Mouse (Mus musculus) liver, embryonic 16.5 days (tissue): ENCODE measurements around the gene Gzmk. TPM values are rescaled to one million over a fixed set of nuclear protein-coding genes. Genes with fewer than 3 reads are reported as not detected.

Source experiments
- ATAC-seq: fragments of 200-750 bp; cut with Nextera tagmentation; 2 replicates; pipeline ENCODE4 v1.8.0; 2017; ENCODE audit warnings: low read depth, mild to moderate bottlenecking, moderate number of reproducible peaks, moderate library complexity
- H3K27ac ChIP-seq: fragments of 300-500 bp; sonication (generic); 2 replicates; pipeline ENCODE4 v1.5.1; 2014; ENCODE audit warnings: mild to moderate bottlenecking, low read length
- H3K27me3 ChIP-seq: fragments of 300-500 bp; sonication (generic); 2 replicates; pipeline ENCODE4 v1.6.1; 2014; ENCODE audit warnings: low read depth, low read length, mixed read lengths; ENCODE audit not compliant: control insufficient read depth, insufficient read depth
- H3K36me3 ChIP-seq: fragments of 300-500 bp; sonication (generic); 2 replicates; pipeline ENCODE4 v1.6.1; 2014; ENCODE audit warnings: mild to moderate bottlenecking; ENCODE audit not compliant: control insufficient read depth, insufficient read depth
- H3K4me1 ChIP-seq: fragments of 300-500 bp; sonication (generic); 2 replicates; pipeline ENCODE4 v1.6.1; 2014; ENCODE audit warnings: low read depth, low read length, mixed read lengths; ENCODE audit not compliant: control insufficient read depth
- H3K4me2 ChIP-seq: fragments of 300-500 bp; sonication (generic); 2 replicates; pipeline ENCODE4 v1.6.1; 2014; ENCODE audit warnings: low read depth, low read length, mixed read lengths
- H3K4me3 ChIP-seq: fragments of 300-500 bp; sonication (generic); 2 replicates; pipeline ENCODE4 v1.5.1; 2014; ENCODE audit warnings: low read depth, mild to moderate bottlenecking, low read length
- H3K9ac ChIP-seq: fragments of 300-500 bp; sonication (generic); 2 replicates; pipeline ENCODE4 v1.6.1; 2014; ENCODE audit warnings: low read depth, low read length
- H3K9me3 ChIP-seq: fragments of 300-500 bp; sonication (generic); replicated peaks from 2 replicates; pipeline ENCODE4 v1.6.1; 2016; ENCODE audit warnings: low read length; ENCODE audit not compliant: control insufficient read depth
- WGBS: fragments of 180-500 bp; shearing (Covaris S2); extraction: QIAGEN DNeasy Blood & Tissue Kit; methylation state at CpG from one replicate; pipeline ENCODE4 v1.1.7; 2014; ENCODE audit not compliant: insufficient replicate concordance; 5-methylcytosine and 5-hydroxymethylcytosine counted together
- polyA plus RNA-seq: library from polyadenylated mRNA; unstranded; fragments of >200 nt; fragmentation: Nextera tagmentation; extraction: Ambion mirVana; gene quantifications from 2 replicates; pipeline ENCODE4 v1.2.1, GENCODE M21; 2015

The Gzmk gene
- polyA plus RNA-seq, 1 experiment from 2014 or later = not detected

GRCm38 (mm10) chr13:113139597-113139996 is 86.1 kb downstream of the Gzmk start:
- H3K4me3 ChIP-seq = no peak overlapping the region
- 76% methylated on average over 1 of the region's 1 CpGs for WGBS
- no peaks in the 10 kb centered on the region for H3K27me3 ChIP-seq
- ATAC-seq = no peak
- no peak overlapping the region for H3K27ac ChIP-seq
- H3K4me2 ChIP-seq = no peak overlapping the region
- no peaks in the 10 kb centered on the region for H3K4me1 ChIP-seq
- no peaks in the 10 kb centered on the region for H3K9me3 ChIP-seq
- no peaks in the 10 kb centered on the region for H3K36me3 ChIP-seq
- H3K9ac ChIP-seq = no peak overlapping the region

GRCm38 (mm10) chr13:113129974-113130373 is 95.7 kb downstream of the Gzmk start:
- H3K36me3 ChIP-seq = no peaks in the 10 kb centered on the region
- no peaks in the 10 kb centered on the region for H3K27me3 ChIP-seq
- H3K27ac ChIP-seq = no peak overlapping the region
- H3K4me3 ChIP-seq = no peak overlapping the region
- 69% methylated on average over 1 of the region's 1 CpGs for whole genome bisulfite sequencing
- no peaks in the 10 kb centered on the region for H3K4me1 ChIP-seq
- H3K9ac ChIP-seq = no peak overlapping the region
- ATAC-seq = no peak
- no peaks in the 10 kb centered on the region for H3K9me3 ChIP-seq
- H3K4me2 ChIP-seq = no peak overlapping the region

Other genes with a start within 250 kb of the Gzmk start
- gene Ccno, start 238.1 kb downstream of the Gzmk start, polyA plus RNA-seq = 0.19 and 0.34 TPM in 2 replicates
- not detected in 2 replicates for gene Mcidas, start 232.1 kb downstream of the Gzmk start, polyA plus RNA-seq
- gene Cdc20b, start 190.8 kb downstream of the Gzmk start, polyA plus RNA-seq = not detected in 2 replicates
- gene Gpx8, start 179.5 kb downstream of the Gzmk start, polyA plus RNA-seq = 4.4 and 6.3 TPM in 2 replicates
- gene Gzma, start 124.9 kb downstream of the Gzmk start, polyA plus RNA-seq = 3.4 and 5.7 TPM in 2 replicates
- gene Esm1, start 16.2 kb downstream of the Gzmk start, polyA plus RNA-seq = 0.35 and 0.55 TPM in 2 replicates
- 0.18 and 0.20 TPM in 2 replicates for gene BC067074, start 67.3 kb upstream of the Gzmk start, polyA plus RNA-seq